Mouse (Mus musculus): ENCODE measurements at regions not wholly inside any gene's neighbourhood (a gene's known extent, or its start where the extent isn't known, plus 50 kb on each side); places are given as distances from the start of the nearest gene placed in this dataset.

GRCm38 (mm10) chr13:107461048-107461912 lies 439.4 kb upstream of the Kif2a start:
- intact Hi-C loops (cut with DNase I): loop anchor here (2.0 to 10.0 kb wide), 4 partner anchors 274 to 694 kb away; partner anchors contain the start of gene Smim15
- peak; percentile 46 to 68 for DNase-seq

GRCm38 (mm10) chr13:107458730-107459129 lies 436.8 kb upstream of the Kif2a start:
- DNase-seq: peak; percentile 15 to 19
- intact Hi-C loops (cut with DNase I): no loop called here

GRCm38 (mm10) chr13:107457270-107457669 lies 435.3 kb upstream of the Kif2a start:
- DNase-seq: no peak
- intact Hi-C loops (cut with DNase I): no loop called here

GRCm38 (mm10) chr13:107456394-107456793 lies 434.5 kb upstream of the Kif2a start:
- no peak for DNase-seq
- intact Hi-C loops (cut with DNase I): no loop called here

GRCm38 (mm10) chr13:107449598-107450179 lies 427.8 kb upstream of the Kif2a start:
- peak; percentile 42 to 47 for DNase-seq
- intact Hi-C loops (cut with DNase I): no loop called here

- intact Hi-C loops (cut with DNase I): no loop called here
- DNase-seq: no peak
Observed at GRCm38 (mm10) chr13:107447813-107448212, 425.9 kb upstream of the Kif2a start.

GRCm38 (mm10) chr13:107419363-107420155 lies 397.6 kb upstream of the Kif2a start:
- intact Hi-C loops (cut with DNase I): no loop called here
- no peak for DNase-seq

GRCm38 (mm10) chr13:107410267-107410666 lies 388.3 kb upstream of the Kif2a start:
- no peak for DNase-seq
- intact Hi-C loops (cut with DNase I): no loop called here

GRCm38 (mm10) chr13:107407674-107408026 lies 385.7 kb upstream of the Kif2a start:
- DNase-seq: no peak
- intact Hi-C loops (cut with DNase I): no loop called here

- intact Hi-C loops (cut with DNase I): no loop called here
- DNase-seq: no peak
Observed at GRCm38 (mm10) chr13:107406977-107407673, 385.2 kb upstream of the Kif2a start.

GRCm38 (mm10) chr13:107398621-107399363 lies 376.9 kb upstream of the Kif2a start:
- intact Hi-C loops (cut with DNase I): no loop called here
- no peak for DNase-seq

- intact Hi-C loops (cut with DNase I): no loop called here
- no peak for DNase-seq
Observed at GRCm38 (mm10) chr13:107396036-107396435, 374.1 kb upstream of the Kif2a start.

GRCm38 (mm10) chr13:107394451-107394850 lies 372.5 kb upstream of the Kif2a start:
- intact Hi-C loops (cut with DNase I): no loop called here

GRCm38 (mm10) chr13:107389535-107390150 lies 367.7 kb upstream of the Kif2a start:
- no peak for DNase-seq
- intact Hi-C loops (cut with DNase I): no loop called here

More at GRCm38 (mm10) chr13:107394451-107394850, 372.5 kb upstream of the Kif2a start:
- no peak for DNase-seq

GRCm38 (mm10) chr13:107389074-107389473 lies 367.1 kb upstream of the Kif2a start:
- DNase-seq: no peak
- intact Hi-C loops (cut with DNase I): no loop called here

GRCm38 (mm10) chr13:107378076-107378475 lies 356.1 kb upstream of the Kif2a start:
- DNase-seq: no peak
- intact Hi-C loops (cut with DNase I): no loop called here

GRCm38 (mm10) chr13:107372666-107373065 lies 350.7 kb upstream of the Kif2a start:
- no peak for DNase-seq
- intact Hi-C loops (cut with DNase I): no loop called here

GRCm38 (mm10) chr13:107371616-107372582 lies 350.0 kb upstream of the Kif2a start:
- peak in 1 of 2 experiments; percentile 14 for DNase-seq
- intact Hi-C loops (cut with DNase I): no loop called here
